In the genomic region with DNA sequence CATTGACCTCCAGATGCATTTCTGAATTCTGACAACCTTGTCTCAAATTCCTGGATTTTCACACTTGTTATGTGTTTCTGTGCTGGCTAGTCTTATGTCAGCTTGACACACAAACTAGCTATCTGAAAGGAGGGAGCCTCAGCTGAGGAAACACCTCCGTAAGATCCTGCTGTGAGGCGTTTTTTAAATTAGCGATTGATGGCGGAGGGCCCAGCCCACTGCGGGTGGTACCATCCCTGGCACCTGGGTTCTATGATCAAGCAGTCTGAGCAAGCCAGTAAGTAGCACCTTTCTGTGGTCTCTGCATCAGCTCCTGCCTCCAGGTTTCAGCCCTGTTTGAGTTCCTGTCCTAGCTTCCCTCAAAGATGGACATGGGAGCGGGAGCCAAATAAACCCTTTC, we compare ENCODE assay signal across 26 mouse cellular contexts.
DNase-seq lines count a peak whose midpoint lies in the region; TF ChIP-seq lines count a peak whose summit lies in the region.
"Had no signal": no experiment of that assay in that cellular context is flagged by ENCODE, and none has a peak within 500 bp of the region (broad histone marks: within the 10 kb centered on the region; RNA-seq: fewer than 3 reads in every experiment).

No protein-coding gene starts in this region.

- H3K27me3 ChIP-seq in cerebellum, adult 2 months (ENCODE audit: control insufficient read depth, insufficient read depth, low read length) = no peaks in the 10 kb centered on the region
- H3K27me3 ChIP-seq: embryonic facial prominence, embryonic 13.5 days; forebrain, embryonic 15.5 days; heart, embryonic 13.5 days; hindbrain, embryonic 15.5 days; limb, embryonic 15.5 days; liver, embryonic 15.5 days; midbrain, embryonic 15.5 days; neural tube, embryonic 15.5 days had no signal

- no peak for TF ChIP-seq CTCF in layer of hippocampus, adult 2 months (conservative IDR thresholded peaks at IDR 0.05)
- no peak for TF ChIP-seq CTCF in cerebellum, adult 2 months (IDR thresholded peaks at IDR 0.05; ENCODE audit: borderline replicate concordance, insufficient read depth, low read depth, low read length)

- no peak for DNase-seq in layer of hippocampus, adult 2 months (ENCODE audit: low spot score in 2 of 2)
- no peak for DNase-seq in layer of hippocampus, adult 9-11 months
- peak; percentile 64 to 73 for DNase-seq in cerebellum, adult 2 months
- peak; percentile 71 to 73 for DNase-seq in cerebellum, postnatal 10 days
- no peak for DNase-seq in adrenal gland, postnatal 36 days
- DNase-seq in spleen, adult 12 weeks (ENCODE audit: low spot score) = no peak
- DNase-seq: adrenal gland, postnatal 25 days; B cell, adult 2 months; heart, postnatal 10 days; kidney, adult 11 months; lung, embryonic 14.5 days; retina, postnatal 1 day; right cerebral cortex, postnatal 25 days; spleen, adult 18-20 months; thymus, adult 2 months had no signal

- peaks cover 38% of the 10 kb centered on the region for H3K4me1 ChIP-seq in cerebellum, adult 2 months (ENCODE audit: control insufficient read depth, insufficient read depth, low read length)
- H3K4me1 ChIP-seq: liver, embryonic 15.5 days had no signal

- no peak overlapping the region for H3K4me3 ChIP-seq in layer of hippocampus, adult 2 months
- H3K4me3 ChIP-seq in cerebellum, adult 2 months (replicated peaks; ENCODE audit: insufficient read depth, low read depth, low read length) = no peak overlapping the region
- H3K4me3 ChIP-seq: embryonic facial prominence, embryonic 13.5 days; forebrain, embryonic 10.5 days; forebrain, embryonic 15.5 days; heart, embryonic 13.5 days; hindbrain, embryonic 10.5 days; hindbrain, embryonic 15.5 days; limb, embryonic 15.5 days; liver, embryonic 15.5 days; midbrain, embryonic 10.5 days; midbrain, embryonic 15.5 days; neural tube, embryonic 15.5 days had no signal

- TF ChIP-seq POLR2A in cerebellum, adult 2 months (IDR thresholded peaks at IDR 0.05; ENCODE audit: borderline replicate concordance, insufficient read depth, low read length) = no peak

- 25% methylated on average over 6 of the region's 6 CpGs for WGBS in cerebellum, adult 2 months

- peak overlapping the region; percentile 78 for H3K27ac ChIP-seq in layer of hippocampus, adult 2 months
- H3K27ac ChIP-seq in cerebellum, adult 2 months (ENCODE audit: insufficient read depth, low read length) = no peak overlapping the region
- H3K27ac ChIP-seq: embryonic facial prominence, embryonic 13.5 days; forebrain, embryonic 10.5 days; forebrain, embryonic 15.5 days; heart, embryonic 13.5 days; hindbrain, embryonic 15.5 days; limb, embryonic 15.5 days; liver, embryonic 15.5 days; midbrain, embryonic 10.5 days; midbrain, embryonic 15.5 days; neural tube, embryonic 15.5 days had no signal

Comparison
In these comparisons a context has a peak if more than half of its experiments do, and no peak if none do; other contexts are left out.
1. DNase-seq: peak in cerebellum, adult 2 months (2 of 2) and cerebellum, postnatal 10 days (2 of 2); none in layer of hippocampus, adult 2 months (0 of 2), layer of hippocampus, adult 9-11 months (single experiment), adrenal gland, postnatal 36 days (0 of 2) and spleen, adult 12 weeks (single experiment).